Mouse (Mus musculus): ENCODE data around the gene Gm48552.

Gene Gm48552

GRCm38 (mm10) chr10:81360721-81361120, 28.1 kb upstream of the Gm48552 start:
- no peak for DNase-seq (ENCODE audit: low read depth, low spot score)

- DNase-seq (ENCODE audit: low read depth, low spot score): no peak
These were observed 26.4 kb upstream of the Gm48552 start for GRCm38 (mm10) chr10:81362336-81362949.

GRCm38 (mm10) chr10:81363436-81364346, 25.1 kb upstream of the Gm48552 start:
- no peak for DNase-seq (ENCODE audit: low read depth, low spot score)

GRCm38 (mm10) chr10:81364666-81365065, 24.1 kb upstream of the Gm48552 start:
- no peak for DNase-seq (ENCODE audit: low read depth, low spot score)

GRCm38 (mm10) chr10:81365073-81365472, 23.7 kb upstream of the Gm48552 start:
- DNase-seq (ENCODE audit: low read depth, low spot score): no peak

- no peak for DNase-seq (ENCODE audit: low read depth, low spot score)
These were observed 22.9 kb upstream of the Gm48552 start, which contains the start of gene 4930404N11Rik for GRCm38 (mm10) chr10:81365672-81366476. TSS of gene 4930404N11Rik (minus strand) at chr10:81365816.

- DNase-seq (ENCODE audit: low read depth, low spot score): no peak
These were observed 22.2 kb upstream of the Gm48552 start for GRCm38 (mm10) chr10:81366477-81367206.

- no peak for DNase-seq (ENCODE audit: low read depth, low spot score)
These were observed 21.7 kb upstream of the Gm48552 start for GRCm38 (mm10) chr10:81367207-81367495.

- no peak for DNase-seq (ENCODE audit: low read depth, low spot score)
These were observed 13.5 kb upstream of the Gm48552 start for GRCm38 (mm10) chr10:81375322-81375721.

GRCm38 (mm10) chr10:81376561-81377361, 12.0 kb upstream of the Gm48552 start:
- DNase-seq (ENCODE audit: low read depth, low spot score): peak; percentile 29

- peak; percentile 28 for DNase-seq (ENCODE audit: low read depth, low spot score)
These were observed 11.5 kb upstream of the Gm48552 start for GRCm38 (mm10) chr10:81377362-81377664.

- DNase-seq (ENCODE audit: low read depth, low spot score): no peak
These were observed 10.8 kb upstream of the Gm48552 start, which contains the start of gene Fzr1 for GRCm38 (mm10) chr10:81377793-81378552. TSS of gene Fzr1 (minus strand) at chr10:81378516.

- DNase-seq (ENCODE audit: low read depth, low spot score): peak; percentile 100
These were observed 10.1 kb upstream of the Gm48552 start for GRCm38 (mm10) chr10:81378553-81379182.

- no peak for DNase-seq (ENCODE audit: low read depth, low spot score)
These were observed 9.6 kb upstream of the Gm48552 start for GRCm38 (mm10) chr10:81379183-81379553.

- DNase-seq (ENCODE audit: low read depth, low spot score): no peak
These were observed 8.9 kb upstream of the Gm48552 start for GRCm38 (mm10) chr10:81379809-81380378.

GRCm38 (mm10) chr10:81382039-81382438, 6.8 kb upstream of the Gm48552 start:
- DNase-seq (ENCODE audit: low read depth, low spot score): peak; percentile 80

GRCm38 (mm10) chr10:81383802-81384604, 4.8 kb upstream of the Gm48552 start, which contains the start of the genes Dohh and Gm48551:
TSS of gene Dohh (plus strand) at chr10:81384428.
TSS of gene Gm48551 (plus strand) at chr10:81384466.
- DNase-seq (ENCODE audit: low read depth, low spot score): peak; percentile 99

GRCm38 (mm10) chr10:81384605-81384982, 4.2 kb upstream of the Gm48552 start:
- DNase-seq (ENCODE audit: low read depth, low spot score): no peak
